Mouse (Mus musculus): ENCODE measurements around the gene Lef1.

The Lef1 gene

DNA sequence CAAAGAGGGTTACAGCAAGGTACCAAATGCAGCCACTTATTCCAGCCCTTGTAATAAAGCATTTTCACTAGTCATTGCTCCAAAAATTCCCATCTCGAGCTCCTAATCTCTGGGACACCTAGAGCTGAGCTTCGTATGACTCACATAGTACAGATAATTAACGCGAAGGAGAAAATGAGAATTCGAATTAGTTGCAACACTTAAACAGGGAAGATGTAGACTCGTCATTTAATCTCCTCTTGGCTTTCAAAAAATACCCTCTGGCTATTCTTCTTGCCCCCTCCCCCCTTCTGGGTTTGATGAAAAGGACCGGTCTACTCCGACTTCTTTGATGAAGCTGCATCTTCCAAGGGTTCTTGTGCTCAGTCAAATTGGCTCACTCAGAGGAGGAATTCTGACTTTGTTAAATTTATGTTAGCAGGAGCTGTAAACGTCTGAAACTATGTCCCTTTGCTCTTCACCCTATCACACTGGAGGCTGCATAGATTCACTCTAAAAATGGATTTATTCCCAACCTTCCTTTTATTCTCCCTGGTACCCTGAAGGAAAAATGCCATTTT is 2.1 kb upstream of the Lef1 start:
- DNase-seq, result peak; percentile 42

DNA sequence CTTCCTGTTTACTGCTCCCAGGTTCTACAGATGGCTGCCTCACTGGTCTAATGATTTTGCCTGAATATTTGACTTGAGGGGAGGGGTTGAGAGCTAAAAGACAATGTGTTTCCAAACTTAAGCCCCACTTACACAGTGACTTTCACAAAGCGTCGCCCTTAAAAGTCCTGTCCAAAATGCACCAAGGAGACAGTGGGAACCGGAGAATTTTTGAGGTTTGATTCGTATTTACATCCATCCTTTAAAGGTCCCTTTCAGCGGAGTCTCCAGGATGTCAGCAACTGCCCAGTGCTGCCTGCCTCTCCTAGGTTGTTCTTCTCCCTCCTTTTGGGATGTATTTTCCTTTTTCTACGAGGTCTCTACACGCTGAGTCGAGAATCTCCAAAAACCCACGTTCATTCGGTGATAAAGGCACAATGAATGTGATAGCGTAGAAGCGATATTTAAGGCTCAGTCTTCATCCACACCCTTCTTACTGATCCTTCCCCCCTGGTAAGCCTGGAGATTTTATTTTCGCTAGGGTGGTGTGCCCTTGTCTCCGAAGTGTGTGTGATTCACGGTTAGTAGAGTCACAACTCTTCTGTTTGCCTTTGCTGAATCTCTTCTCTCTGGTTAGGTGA is 1.1 kb upstream of the Lef1 start:
- no peak for DNase-seq

GRCm38 (mm10) chr3:131109686-131110070 is 593 bp upstream of the Lef1 start:
- peak; percentile 49 for DNase-seq

DNA sequence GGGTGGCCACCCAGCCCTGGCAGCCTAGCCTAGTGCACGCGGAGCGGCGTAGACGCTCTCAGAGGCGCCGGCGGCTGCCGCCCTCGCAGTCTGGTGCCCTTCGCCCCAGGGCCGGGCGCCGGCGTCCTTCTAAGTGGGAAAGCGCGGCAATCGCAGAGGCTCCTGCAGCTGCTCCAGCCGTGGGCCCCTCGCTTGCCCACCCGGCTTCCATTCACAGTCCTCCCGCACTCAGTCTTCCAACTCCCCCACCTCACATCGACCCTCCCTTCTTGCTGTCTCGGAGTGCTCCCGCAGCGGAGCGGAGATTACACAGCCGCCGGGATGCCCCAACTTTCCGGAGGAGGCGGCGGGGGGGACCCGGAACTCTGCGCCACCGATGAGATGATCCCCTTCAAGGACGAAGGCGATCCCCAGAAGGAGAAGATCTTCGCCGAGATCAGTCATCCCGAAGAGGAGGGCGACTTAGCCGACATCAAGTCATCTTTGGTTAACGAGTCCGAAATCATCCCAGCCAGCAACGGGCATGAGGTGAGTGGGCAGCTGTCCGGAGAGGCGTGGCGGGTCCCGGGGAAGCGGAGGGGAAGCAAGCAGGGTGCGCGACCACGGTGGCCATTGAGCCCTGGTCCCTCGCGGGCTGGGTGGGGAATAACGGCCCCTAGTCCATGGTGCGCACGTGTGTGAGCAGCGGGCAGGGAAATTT is 1.0 kb downstream of the Lef1 start:
- DNase-seq, result peak; percentile 71

DNA sequence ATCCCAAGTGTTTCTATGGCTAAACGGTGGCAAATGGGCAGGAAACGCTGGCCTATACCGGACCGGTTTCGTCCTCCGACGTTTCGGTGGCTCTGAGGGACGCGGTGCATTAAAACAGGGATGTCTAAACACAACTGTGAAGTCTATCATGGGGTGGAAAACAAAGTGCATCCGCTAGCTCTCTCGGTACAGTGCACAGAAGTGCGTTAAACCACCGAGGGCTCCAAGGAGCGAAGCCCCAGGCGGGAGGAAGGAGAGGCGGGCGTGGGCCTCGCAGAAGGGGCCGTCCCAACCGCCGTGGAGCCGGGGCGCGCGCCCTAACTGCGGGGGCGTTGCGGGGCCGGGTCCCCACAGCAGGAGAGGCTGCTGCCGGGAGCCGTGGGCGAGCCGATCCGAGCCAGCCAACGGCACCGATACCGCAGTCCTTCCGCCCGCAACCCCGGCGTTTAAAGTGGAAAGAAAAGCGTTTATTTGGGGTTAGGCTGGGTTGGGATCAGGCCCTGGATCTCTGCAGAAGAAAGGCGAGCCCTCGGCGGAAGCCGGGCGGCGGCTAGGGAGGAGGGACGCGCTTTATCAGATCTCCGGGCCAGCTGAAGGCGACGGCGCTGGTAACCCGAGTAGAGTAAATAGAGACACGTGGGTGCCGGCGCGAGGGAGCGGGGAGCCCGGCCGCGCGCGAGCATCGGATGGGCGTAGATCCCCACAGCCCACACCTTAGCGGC is 1.7 kb downstream of the Lef1 start:
- DNase-seq, result peak; percentile 75

DNA sequence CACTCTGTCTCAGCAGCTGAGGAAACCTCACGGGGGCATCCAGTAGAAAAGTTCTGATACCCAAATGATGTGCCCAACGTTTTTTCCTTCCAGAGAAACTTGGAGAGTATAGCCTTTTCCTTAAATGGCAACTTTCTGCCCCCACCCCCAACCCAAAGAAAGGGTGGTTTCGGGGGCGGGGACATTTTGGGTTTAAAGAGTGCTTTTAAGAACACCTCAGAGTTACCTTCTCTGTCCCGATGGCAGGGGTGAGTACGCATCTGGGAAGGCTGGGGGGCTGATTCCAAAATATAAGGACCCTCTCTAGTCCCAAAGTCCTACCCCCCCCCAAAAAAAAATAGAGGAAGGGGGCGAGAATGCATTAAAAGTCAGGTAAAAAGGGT is 2.3 kb downstream of the Lef1 start:
- DNase-seq, result no peak

GRCm38 (mm10) chr3:131113029-131113428 is 2.8 kb downstream of the Lef1 start:
- peak; percentile 20 for DNase-seq

GRCm38 (mm10) chr3:131116116-131116515 is 5.8 kb downstream of the Lef1 start:
- DNase-seq, result no peak

DNA sequence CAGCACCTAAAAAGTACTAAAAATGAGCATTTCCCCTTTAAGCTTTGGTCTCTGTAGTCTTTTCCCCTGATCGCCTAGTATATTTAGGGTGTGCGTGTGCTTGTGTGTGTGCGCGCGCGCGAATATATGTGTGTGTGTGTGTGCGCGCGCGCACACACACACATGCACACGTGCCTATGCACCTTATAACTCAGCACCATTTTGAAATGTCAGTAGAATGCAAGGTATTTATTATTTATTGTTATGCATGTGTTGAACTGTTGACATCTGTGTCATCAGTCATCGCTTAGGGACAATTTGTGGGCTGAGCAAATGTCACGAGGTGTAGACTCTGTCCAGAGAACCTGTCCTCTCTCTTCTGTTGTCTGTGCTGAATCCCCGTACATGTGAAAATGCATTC is 7.1 kb downstream of the Lef1 start:
- no peak for DNase-seq

DNA sequence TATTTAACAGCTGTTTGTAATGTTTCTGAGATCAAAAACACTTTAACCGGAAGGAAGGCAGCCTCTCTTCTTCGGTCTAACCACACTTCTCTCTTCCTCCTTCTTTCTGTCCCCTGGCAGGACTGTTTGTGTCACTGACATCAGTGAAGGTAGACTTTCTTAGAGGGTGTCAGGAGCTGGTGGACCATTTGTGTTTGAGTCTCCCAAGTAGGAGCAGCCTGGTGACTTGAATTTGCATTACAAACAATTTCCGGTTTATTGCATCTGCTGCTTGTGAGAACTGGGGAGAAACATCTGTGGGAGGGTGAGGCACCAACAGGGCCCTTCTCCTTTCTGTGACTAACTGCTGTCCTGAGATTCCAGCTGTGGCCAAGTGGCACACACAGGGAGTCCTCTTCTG is 7.6 kb downstream of the Lef1 start:
- no peak for DNase-seq

DNA sequence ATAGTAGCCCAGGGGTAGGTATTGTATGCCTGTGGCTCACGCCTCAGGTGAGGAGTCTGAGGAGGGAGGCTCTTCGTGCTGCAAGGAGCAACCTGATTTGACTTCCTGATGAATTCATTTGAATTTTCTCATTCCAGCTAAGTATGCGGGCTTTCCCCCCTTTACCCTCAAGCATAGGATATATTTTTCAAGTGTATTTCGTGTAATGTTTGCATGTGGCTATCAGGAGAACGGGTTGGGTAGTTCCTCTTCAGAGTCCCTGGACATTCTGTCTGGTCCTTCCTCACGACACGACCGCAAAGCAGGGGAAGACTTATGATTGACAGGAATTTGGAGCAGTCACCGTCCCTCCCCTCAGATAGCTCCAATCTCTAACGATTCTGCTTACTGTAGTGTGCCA is 9.2 kb downstream of the Lef1 start:
- no peak for DNase-seq

- no peak for DNase-seq
Measured at GRCm38 (mm10) chr3:131123501-131123900, 13.2 kb downstream of the Lef1 start.

- no peak for DNase-seq
Measured at GRCm38 (mm10) chr3:131125873-131126272, 15.6 kb downstream of the Lef1 start.

DNA sequence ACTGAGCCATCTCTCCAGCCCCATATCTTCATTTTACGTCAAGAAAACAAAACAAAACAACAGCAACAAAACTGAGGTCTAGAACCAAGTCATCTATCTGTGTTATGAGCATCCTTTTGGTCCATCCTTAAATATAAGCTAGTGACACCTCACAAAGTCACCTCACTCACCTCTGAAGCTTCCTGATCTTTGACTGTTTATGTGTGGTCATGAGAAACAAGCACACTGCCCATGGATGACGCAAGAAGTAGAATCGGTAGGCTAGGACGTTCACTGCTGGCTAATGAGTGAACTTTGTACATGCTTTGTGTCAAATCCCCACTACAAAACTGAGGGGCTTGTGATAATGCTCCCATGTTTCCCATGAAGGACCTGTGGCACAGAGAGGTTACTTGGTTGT is 16.2 kb downstream of the Lef1 start:
- no peak for DNase-seq

DNA sequence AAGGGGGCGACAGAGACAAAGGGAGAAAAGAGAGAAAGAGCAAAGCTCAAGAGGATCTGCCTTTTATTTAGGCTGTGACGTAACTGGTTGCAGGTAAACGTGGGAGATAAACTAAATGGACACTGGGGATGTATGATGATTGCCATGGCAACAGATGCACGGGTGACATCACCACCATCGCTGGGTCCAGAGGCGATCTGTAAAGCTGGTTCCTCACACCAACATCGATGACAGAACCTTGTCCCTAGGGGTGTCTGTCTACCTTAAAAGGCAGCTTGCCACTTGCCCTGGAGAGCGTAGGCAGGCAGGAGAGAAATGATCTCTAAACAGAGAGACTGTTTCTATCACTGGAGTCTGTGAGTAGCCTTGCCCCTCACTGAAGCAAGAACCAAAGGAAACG is 23.7 kb downstream of the Lef1 start:
- DNase-seq, result peak; percentile 22

DNA sequence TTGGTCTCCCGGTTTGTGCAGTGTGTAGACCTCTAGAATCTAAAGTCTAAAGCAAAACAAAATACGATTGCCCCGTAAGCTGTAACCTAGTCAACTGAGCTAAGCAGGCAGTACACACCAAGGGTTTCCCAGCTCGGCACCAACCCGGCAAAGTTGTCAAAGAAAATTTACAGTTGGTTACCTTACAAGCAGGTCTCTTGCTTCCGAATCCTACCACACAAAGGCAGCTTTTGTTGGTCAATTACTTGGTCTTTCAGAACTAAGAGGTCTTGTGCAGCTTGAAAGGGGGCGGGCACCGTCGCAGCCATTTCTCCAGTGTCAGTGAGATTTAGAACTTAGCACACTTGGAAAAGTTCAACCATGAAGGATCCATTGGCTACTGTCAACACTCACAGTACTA is 25.2 kb downstream of the Lef1 start:
- DNase-seq, result peak; percentile 24

DNA sequence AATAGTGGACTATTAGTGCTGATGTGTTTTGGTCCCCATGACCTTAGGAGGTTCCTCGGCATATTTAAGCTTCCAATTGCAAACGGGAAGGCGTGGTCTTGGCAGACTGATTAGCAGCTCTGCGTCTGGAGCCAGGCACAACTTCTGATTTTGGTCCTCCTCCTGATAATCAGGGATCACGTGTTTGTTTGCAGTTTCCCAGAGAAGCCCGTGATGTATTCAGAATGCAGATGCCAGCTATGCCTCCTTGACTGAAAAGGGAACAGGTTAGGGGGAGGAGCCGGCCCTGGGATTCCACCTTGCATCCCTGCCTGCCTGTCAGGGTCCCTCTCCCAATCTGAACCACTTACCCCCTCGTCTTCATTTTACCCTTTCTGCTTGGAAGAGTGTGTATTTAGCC is 26.2 kb downstream of the Lef1 start:
- peak; percentile 50 for DNase-seq

DNA sequence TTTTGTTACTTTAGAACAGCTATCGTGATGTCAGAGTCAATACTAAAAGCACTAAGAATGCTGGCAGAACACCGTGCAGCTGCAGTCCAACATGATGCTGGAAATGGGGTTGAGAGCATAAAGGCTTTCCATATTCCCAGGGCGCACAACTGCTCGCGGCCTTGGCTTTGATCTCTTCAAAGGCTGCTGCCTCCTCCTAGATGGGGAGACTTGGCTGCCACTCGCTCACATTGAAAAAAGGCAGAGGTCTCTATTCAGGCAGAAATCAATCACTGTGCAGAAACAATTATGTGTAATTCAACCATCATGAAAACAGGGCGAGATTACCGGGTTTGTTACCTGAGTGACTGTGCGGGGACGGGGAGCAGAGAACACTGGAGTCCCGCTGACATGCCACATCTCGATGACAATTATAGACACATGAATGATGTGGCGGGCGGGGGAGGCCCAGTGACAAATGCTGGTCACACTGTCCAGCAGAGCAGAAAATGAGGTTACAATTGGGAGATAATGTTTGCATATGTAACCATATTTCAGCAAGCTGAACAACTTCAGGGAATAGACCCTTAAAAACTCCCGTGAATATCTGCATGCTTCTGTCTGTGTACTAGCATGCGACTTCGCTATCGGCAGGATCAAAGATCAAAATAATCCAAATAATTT is 27.0 kb downstream of the Lef1 start:
- peak; percentile 62 for DNase-seq

- no peak for DNase-seq
Measured at GRCm38 (mm10) chr3:131138224-131138623, 28.0 kb downstream of the Lef1 start.

- no peak for DNase-seq
Measured at GRCm38 (mm10) chr3:131138797-131139196, 28.5 kb downstream of the Lef1 start.

DNA sequence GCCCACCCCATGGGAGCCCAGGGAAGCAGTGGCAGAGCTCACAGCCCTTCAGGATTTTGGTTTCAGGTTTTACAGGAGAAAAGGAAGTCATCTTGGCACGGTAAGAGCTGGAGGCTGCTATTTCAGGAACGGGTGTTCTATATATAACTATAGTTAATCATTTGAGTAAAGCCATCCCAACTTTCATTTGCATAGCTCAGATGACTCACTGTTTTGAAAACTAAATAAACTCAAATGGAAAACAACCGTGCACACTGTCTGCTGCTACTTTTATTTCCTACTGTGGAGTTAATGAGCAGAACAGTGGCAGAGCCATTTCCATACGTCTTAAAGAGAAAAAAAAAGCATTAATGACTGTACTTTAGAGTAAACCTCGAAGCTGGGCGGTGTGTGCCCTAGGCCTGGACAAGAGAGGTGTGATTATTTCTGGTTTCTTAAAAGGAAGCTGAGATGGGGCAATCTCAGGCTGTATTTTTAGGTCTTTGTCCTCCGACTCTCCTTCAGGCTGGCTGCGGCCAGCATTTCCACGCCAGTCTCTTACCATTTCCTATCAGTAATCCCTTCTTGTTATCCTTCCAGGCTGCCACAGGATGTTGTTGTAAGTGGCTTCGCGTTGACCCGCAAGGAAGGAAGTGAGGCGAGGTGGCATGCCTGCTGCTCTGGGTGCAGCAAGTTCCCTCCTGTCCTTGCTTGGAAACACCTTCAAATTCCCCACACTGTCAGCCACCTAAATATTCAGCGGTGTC is 29.2 kb downstream of the Lef1 start:
- DNase-seq, result no peak

GRCm38 (mm10) chr3:131140091-131140462 is 29.8 kb downstream of the Lef1 start:
- no peak for DNase-seq

DNA sequence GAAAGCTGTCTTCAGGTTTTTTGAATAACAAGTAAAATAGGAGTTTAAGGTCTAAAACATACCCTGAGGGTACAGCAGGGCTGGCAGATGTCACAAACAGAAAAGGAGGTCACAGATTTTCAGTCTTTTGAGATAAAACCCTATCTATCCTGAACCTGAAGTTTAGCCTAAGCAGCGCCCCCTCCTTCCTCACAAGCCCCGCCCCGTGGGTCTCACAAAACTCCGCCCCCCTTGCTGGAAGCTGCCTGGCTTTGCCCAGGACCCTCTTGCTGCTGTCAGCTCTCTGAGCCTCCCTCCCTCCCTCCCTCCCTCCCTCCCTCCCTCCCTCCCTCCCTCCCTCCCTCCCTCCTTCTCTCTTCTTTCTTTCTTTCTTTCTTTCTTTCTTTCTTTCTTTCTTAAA is 31.3 kb downstream of the Lef1 start:
- DNase-seq, result peak; percentile 36
